Mouse (Mus musculus) midbrain, embryonic 13.5 days (tissue): ENCODE results near the gene Foxred2. TPM values are rescaled to one million over a fixed set of nuclear protein-coding genes. Genes with fewer than 3 reads are reported as not detected.

Experiments
- ATAC-seq: fragments of 200-750 bp; cut with Nextera tagmentation; 2 replicates; pipeline ENCODE4 v1.8.0; 2017; ENCODE audit warnings: mild to moderate bottlenecking, moderate TSS enrichment, moderate library complexity
- H3K27ac ChIP-seq: fragments of 300-500 bp; sonication (generic); 2 replicates; pipeline ENCODE4 v1.5.1; 2015; ENCODE audit warnings: inconsistent platforms, mild to moderate bottlenecking, moderate library complexity
- H3K27me3 ChIP-seq: fragments of 300-500 bp; sonication (generic); 2 replicates; pipeline ENCODE4 v1.6.1; 2015; ENCODE audit warnings: mild to moderate bottlenecking, inconsistent platforms
- H3K36me3 ChIP-seq: fragments of 300-500 bp; sonication (generic); 2 replicates; pipeline ENCODE4 v1.6.1; 2015; ENCODE audit warnings: mild to moderate bottlenecking, inconsistent platforms
- H3K4me1 ChIP-seq: fragments of 300-500 bp; sonication (generic); replicated peaks from 2 replicates; pipeline ENCODE4 v1.6.1; 2015; ENCODE audit warnings: inconsistent platforms
- H3K4me2 ChIP-seq: fragments of 300-500 bp; sonication (generic); replicated peaks from 2 replicates; pipeline ENCODE4 v1.6.1; 2015; ENCODE audit warnings: moderate library complexity, mild to moderate bottlenecking, inconsistent platforms
- H3K4me3 ChIP-seq: fragments of 300-500 bp; sonication (generic); replicated peaks from 2 replicates; pipeline ENCODE4 v1.5.1; 2015; ENCODE audit warnings: mild to moderate bottlenecking, inconsistent platforms
- H3K9ac ChIP-seq: fragments of 300-500 bp; sonication (generic); replicated peaks from 2 replicates; pipeline ENCODE4 v1.6.1; 2015; ENCODE audit warnings: mild to moderate bottlenecking, inconsistent platforms
- H3K9me3 ChIP-seq: fragments of 300-500 bp; sonication (generic); 2 replicates; pipeline ENCODE4 v1.6.1; 2016; ENCODE audit warnings: mild to moderate bottlenecking, inconsistent platforms
- WGBS: fragments of 180-500 bp; shearing (Covaris S2); methylation state at CpG from one replicate; pipeline ENCODE4 v1.1.7; 2015; 5-methylcytosine and 5-hydroxymethylcytosine counted together
- polyA plus RNA-seq: library from polyadenylated mRNA; unstranded; fragments of >200 nt; fragmentation: Nextera tagmentation; extraction: Ambion mirVana; gene quantifications from 2 replicates; pipeline ENCODE4 v1.2.1, GENCODE M21; 2015

The Foxred2 gene
- polyA plus RNA-seq, 1 experiment from 2014 or later: 8.1 TPM

GRCm38 (mm10) chr15:77969940-77970469 lies 13.5 kb upstream of the Foxred2 start:
- ATAC-seq: peak; percentile 41
- WGBS: 2% methylated on average over 15 of the region's 15 CpGs

DNA sequence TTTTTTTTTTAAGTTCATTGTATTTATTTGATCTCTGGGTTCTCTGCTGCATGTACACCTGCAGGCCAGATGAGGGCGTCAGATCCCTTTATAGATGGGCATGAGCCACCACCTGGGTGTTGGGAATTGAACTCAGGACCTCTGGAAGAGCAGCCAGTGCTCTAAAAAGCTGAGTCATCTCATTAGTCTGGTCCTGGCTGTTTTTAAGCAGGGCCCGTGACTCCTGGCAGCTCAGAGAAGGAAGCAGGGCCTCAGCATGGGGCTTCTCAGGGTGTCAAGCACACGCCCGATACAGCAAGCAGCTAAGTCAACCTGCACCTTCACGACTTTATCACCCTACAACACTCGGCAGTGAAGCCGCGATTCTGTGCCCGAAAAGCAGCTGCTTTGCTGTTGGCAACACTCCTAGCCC lies 8.6 kb upstream of the Foxred2 start:
- WGBS: 90% methylated on average over 9 of the region's 9 CpGs
- no peak for ATAC-seq
- H3K36me3 ChIP-seq: peaks cover 85% of the 10 kb centered on the region
- no peak overlapping the region for H3K9ac ChIP-seq
- no peak overlapping the region for H3K4me2 ChIP-seq
- no peaks in the 10 kb centered on the region for H3K27me3 ChIP-seq
- H3K4me1 ChIP-seq: peaks cover 15% of the 10 kb centered on the region
- no peaks in the 10 kb centered on the region for H3K9me3 ChIP-seq
- H3K27ac ChIP-seq: no peak overlapping the region
- H3K4me3 ChIP-seq: no peak overlapping the region

More at GRCm38 (mm10) chr15:77969940-77970469, 13.5 kb upstream of the Foxred2 start:
- H3K27me3 ChIP-seq: no peaks in the 10 kb centered on the region
- H3K4me3 ChIP-seq: peak overlapping the region; percentile 95
- peak overlapping the region; percentile 96 for H3K4me2 ChIP-seq
- peak overlapping the region; percentile 98 for H3K27ac ChIP-seq
- peaks cover 23% of the 10 kb centered on the region for H3K4me1 ChIP-seq
- H3K36me3 ChIP-seq: peaks cover 36% of the 10 kb centered on the region
- no peaks in the 10 kb centered on the region for H3K9me3 ChIP-seq
- H3K9ac ChIP-seq: peak overlapping the region; percentile 97

GRCm38 (mm10) chr15:77962447-77962846 lies 5.9 kb upstream of the Foxred2 start:
- H3K4me1 ChIP-seq: no peaks in the 10 kb centered on the region
- no peak for ATAC-seq
- no peak overlapping the region for H3K4me3 ChIP-seq
- no peak overlapping the region for H3K9ac ChIP-seq
- over 99% methylated on average over 5 of the region's 5 CpGs for WGBS
- H3K9me3 ChIP-seq: no peaks in the 10 kb centered on the region
- H3K36me3 ChIP-seq: peaks cover 95% of the 10 kb centered on the region
- H3K4me2 ChIP-seq: no peak overlapping the region
- H3K27me3 ChIP-seq: peaks cover 2% of the 10 kb centered on the region; the same call in 1 of the 2 replicates
- no peak overlapping the region for H3K27ac ChIP-seq

- peaks cover 78% of the 10 kb centered on the region for H3K36me3 ChIP-seq
- H3K4me1 ChIP-seq: peaks cover 13% of the 10 kb centered on the region
- no peak overlapping the region for H3K4me3 ChIP-seq
- no peak for ATAC-seq
- WGBS: 85% methylated on average over 6 of the region's 6 CpGs
- no peaks in the 10 kb centered on the region for H3K9me3 ChIP-seq
- H3K4me2 ChIP-seq: no peak overlapping the region
- peaks cover 2% of the 10 kb centered on the region; the same call in 1 of the 2 replicates for H3K27me3 ChIP-seq
- no peak overlapping the region for H3K9ac ChIP-seq
- no peak overlapping the region for H3K27ac ChIP-seq
Measured at GRCm38 (mm10) chr15:77960693-77961092, 4.2 kb upstream of the Foxred2 start.

DNA sequence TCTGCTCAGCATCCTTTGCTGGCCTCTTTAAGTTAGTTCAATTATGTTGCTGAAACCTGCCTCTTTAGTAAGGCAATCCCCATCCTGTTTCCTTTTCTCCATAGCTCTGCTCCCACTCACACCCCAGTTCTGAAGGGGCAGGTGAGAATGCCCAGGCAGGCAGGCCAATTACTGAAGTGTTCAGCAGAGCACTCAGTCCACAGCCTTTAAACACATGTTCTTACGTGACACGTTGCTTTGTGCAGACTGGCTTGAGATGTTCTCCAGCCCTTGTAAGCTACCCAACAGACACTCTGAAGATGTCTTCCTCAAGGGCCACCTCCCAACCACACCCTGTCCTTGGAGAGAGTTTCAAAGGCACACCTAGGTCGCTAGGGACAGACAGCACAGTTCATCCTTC lies 1.5 kb upstream of the Foxred2 start:
- H3K36me3 ChIP-seq: peaks cover 53% of the 10 kb centered on the region

DNA sequence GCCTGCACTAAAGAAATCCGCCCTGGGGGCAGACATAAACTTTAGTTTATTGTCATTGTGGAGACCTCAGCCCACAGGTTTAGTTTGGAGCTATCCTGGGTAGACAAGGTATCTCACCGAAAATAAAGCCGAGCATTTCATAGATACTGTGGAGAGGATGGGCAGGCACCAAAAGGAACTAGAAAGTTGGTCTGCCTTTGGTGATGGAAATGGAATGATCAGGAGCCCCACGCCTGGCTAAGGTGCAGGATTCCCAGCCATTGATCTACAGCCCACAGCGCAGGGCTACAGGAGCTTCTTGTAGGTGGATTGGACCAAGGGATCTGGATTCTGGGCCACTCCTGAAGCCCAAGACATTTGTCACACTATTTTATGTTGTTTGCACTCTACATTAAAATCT lies 1.1 kb upstream of the Foxred2 start:
- Histone ChIP-seq H3K9ac (no peak overlapping the region), H3K27ac (no peak overlapping the region), H3K9me3 (no peaks in the 10 kb centered on the region), H3K4me2 (no peak overlapping the region), H3K4me3 (no peak overlapping the region), H3K27me3 (peaks cover 2% of the 10 kb centered on the region; the same call in 1 of the 2 replicates), H3K36me3 (peaks cover 53% of the 10 kb centered on the region), H3K4me1 (peaks cover 33% of the 10 kb centered on the region)
- no peak for ATAC-seq
- WGBS: 45% methylated on average over 5 of the region's 5 CpGs

More for the DNA sequence above, 1.5 kb upstream of the Foxred2 start:
- Histone ChIP-seq H3K27ac (no peak overlapping the region), H3K4me3 (no peak overlapping the region), H3K9ac (no peak overlapping the region), H3K4me2 (no peak overlapping the region), H3K27me3 (peaks cover 2% of the 10 kb centered on the region; the same call in 1 of the 2 replicates), H3K4me1 (peaks cover 33% of the 10 kb centered on the region), H3K9me3 (no peaks in the 10 kb centered on the region)
- 72% methylated on average over 3 of the region's 3 CpGs for WGBS
- no peak for ATAC-seq

DNA sequence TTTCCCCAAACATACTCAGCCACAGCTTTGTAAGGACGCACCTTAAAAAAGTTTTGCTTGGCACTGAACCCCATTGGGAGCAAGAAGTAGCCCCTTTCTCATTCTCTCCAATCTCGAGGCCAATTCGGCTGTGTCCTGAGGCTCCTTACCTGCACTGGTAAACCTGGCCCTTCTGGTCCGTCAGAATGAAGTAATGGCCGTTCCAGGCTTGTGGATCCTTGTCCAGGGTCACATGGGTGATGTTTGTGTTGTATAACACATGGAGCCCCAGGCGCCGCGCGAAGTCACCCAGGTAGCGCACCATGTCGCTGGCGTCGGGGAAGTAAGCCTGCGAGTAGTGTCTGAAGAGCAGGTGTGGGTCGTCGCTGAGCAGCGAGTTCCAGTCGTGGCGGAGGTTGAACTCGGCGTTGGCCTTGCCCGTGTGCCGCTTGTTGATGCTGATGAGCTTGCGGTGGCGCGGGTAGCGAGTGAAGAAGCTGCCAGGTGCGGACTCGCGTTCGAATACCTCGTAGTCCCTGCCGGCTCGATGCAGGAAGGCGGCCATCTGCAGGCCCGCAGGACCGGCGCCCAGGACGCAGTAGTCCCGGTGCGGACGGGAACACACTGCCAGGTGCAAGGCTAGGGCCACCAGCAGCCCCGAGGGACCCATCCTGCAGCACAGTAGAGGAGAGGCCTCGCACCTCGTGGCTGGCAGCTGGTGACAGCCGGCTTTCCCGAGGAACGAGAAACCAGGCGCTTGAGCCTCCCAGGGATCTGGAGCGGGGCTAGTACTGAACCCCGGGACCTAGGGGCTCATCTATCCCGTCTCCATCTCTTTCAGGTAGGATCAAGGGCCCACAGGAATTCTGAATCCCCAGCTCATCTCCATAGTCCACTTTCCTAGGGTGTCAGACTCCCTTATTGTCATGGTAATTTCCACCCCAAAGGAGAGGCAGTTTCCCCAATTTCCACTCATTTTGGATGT lies 800 bp downstream of the Foxred2 start:
- Histone ChIP-seq H3K36me3 (peaks cover 50% of the 10 kb centered on the region), H3K9ac (peak overlapping the region; percentile 76), H3K9me3 (no peaks in the 10 kb centered on the region), H3K4me1 (peaks cover 33% of the 10 kb centered on the region), H3K4me3 (peak overlapping the region; percentile 53), H3K27me3 (peaks cover 2% of the 10 kb centered on the region; the same call in 1 of the 2 replicates), H3K27ac (peak overlapping the region; percentile 37), H3K4me2 (peak overlapping the region; percentile 87)
- 9% methylated on average over 52 of the region's 52 CpGs for WGBS
- ATAC-seq: peak; percentile 67

DNA sequence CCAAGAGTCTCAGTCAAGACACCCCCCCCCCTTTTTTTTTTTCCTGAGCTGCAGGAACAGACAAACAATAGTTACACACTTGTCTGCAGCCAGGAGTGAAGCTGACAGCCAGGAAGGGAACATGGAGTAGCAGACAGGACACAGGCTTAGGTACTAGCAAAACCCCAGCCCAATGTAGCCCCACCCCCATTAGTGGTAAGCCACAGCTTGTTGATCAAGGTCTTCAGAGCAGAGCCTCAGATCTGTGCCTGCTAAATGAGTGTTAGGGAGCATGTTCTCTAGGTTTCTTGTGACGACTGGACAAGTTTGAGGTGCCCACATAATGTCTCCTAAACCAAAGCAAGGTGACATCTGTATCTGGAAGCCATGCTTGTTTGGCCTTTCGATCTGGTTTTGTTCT lies 2.2 kb downstream of the Foxred2 start:
- Histone ChIP-seq H3K27ac (no peak overlapping the region), H3K9ac (0 out of 2 replicates have a peak overlapping the region, but pooled peaks have one; percentile 28), H3K9me3 (no peaks in the 10 kb centered on the region), H3K27me3 (peaks cover 2% of the 10 kb centered on the region; the same call in 1 of the 2 replicates), H3K4me2 (peak overlapping the region; percentile 15), H3K36me3 (peaks cover 45% of the 10 kb centered on the region), H3K4me1 (peaks cover 33% of the 10 kb centered on the region), H3K4me3 (no peak overlapping the region)
- WGBS: 94% methylated on average over 2 of the region's 2 CpGs
- no peak for ATAC-seq

- no peak for ATAC-seq
- Histone ChIP-seq H3K36me3 (peaks cover 43% of the 10 kb centered on the region), H3K4me2 (no peak overlapping the region), H3K4me3 (no peak overlapping the region), H3K4me1 (peaks cover 33% of the 10 kb centered on the region), H3K9ac (no peak overlapping the region), H3K9me3 (no peaks in the 10 kb centered on the region), H3K27me3 (no peaks in the 10 kb centered on the region), H3K27ac (no peak overlapping the region)
- 82% methylated on average over 3 of the region's 3 CpGs for WGBS
Measured at GRCm38 (mm10) chr15:77952921-77953320, 3.6 kb downstream of the Foxred2 start.

GRCm38 (mm10) chr15:77949061-77949460 lies 7.5 kb downstream of the Foxred2 start:
- WGBS: 95% methylated on average over 7 of the region's 7 CpGs

GRCm38 (mm10) chr15:77945711-77946110 lies 10.8 kb downstream of the Foxred2 start:
- Histone ChIP-seq H3K27ac (no peak overlapping the region), H3K4me1 (no peaks in the 10 kb centered on the region), H3K9me3 (no peaks in the 10 kb centered on the region), H3K9ac (no peak overlapping the region), H3K27me3 (no peaks in the 10 kb centered on the region), H3K4me3 (no peak overlapping the region), H3K36me3 (peaks cover 78% of the 10 kb centered on the region), H3K4me2 (no peak overlapping the region)
- no peak for ATAC-seq
- WGBS: 88% methylated on average over 4 of the region's 4 CpGs

More at GRCm38 (mm10) chr15:77949061-77949460, 7.5 kb downstream of the Foxred2 start:
- H3K9ac ChIP-seq: no peak overlapping the region
- ATAC-seq: no peak
- no peak overlapping the region for H3K4me3 ChIP-seq
- H3K27ac ChIP-seq: no peak overlapping the region
- H3K9me3 ChIP-seq: no peaks in the 10 kb centered on the region
- H3K4me1 ChIP-seq: peaks cover 6% of the 10 kb centered on the region
- H3K36me3 ChIP-seq: peaks cover 78% of the 10 kb centered on the region
- no peaks in the 10 kb centered on the region for H3K27me3 ChIP-seq
- no peak overlapping the region for H3K4me2 ChIP-seq

DNA sequence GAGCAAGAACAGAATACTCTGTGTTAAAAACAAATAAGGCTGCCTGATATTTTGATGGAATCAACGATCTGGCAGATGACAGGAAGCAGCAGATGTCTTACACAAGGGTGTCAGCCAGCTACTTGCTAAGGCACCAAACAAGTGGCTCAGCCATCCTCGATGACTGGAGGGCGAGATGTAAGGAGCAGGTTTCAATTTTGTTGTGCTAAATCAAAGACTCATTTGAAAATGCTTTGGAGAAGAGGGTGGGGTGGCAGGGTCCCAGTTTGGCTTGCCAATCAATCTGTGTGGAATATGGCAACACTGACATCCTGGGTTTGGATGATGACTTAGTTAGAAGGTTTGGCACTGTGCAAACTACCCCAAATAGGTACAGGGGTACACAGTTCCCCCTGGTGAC lies 15.0 kb downstream of the Foxred2 start:
- H3K27ac ChIP-seq: no peak overlapping the region
- no peak overlapping the region for H3K4me3 ChIP-seq
- no peaks in the 10 kb centered on the region for H3K9me3 ChIP-seq
- no peak overlapping the region for H3K4me2 ChIP-seq
- no peak for ATAC-seq
- no peaks in the 10 kb centered on the region for H3K27me3 ChIP-seq
- no peaks in the 10 kb centered on the region for H3K4me1 ChIP-seq
- peaks cover 44% of the 10 kb centered on the region for H3K36me3 ChIP-seq
- WGBS: 90% methylated on average over 3 of the region's 3 CpGs
- H3K9ac ChIP-seq: no peak overlapping the region
